Mouse (Mus musculus): ENCODE results near the gene Batf.
"Not testable (repeated sequence)": the region's sequence is repeated elsewhere in the genome, so short reads cannot be mapped to it uniquely, and the experiment has no call there.

Batf gene

GRCm38 (mm10) chr12:85686466-85687216, at the start of gene Batf:
Batf (plus strand) TSS chr12:85686669.
- DNase-seq (ENCODE audit: low spot score) = no peak

- no peak for DNase-seq (ENCODE audit: low spot score)
Measured at GRCm38 (mm10) chr12:85637932-85638331, 48.5 kb upstream of the Batf start.

GRCm38 (mm10) chr12:85638541-85639325, 47.7 kb upstream of the Batf start:
- DNase-seq (ENCODE audit: low spot score) = no peak

- no peak for DNase-seq (ENCODE audit: low spot score)
Measured at GRCm38 (mm10) chr12:85639326-85640008, 47.0 kb upstream of the Batf start.

GRCm38 (mm10) chr12:85640852-85641563, 45.5 kb upstream of the Batf start:
- DNase-seq (ENCODE audit: low spot score) = no peak

- no peak for DNase-seq (ENCODE audit: low spot score)
Measured at GRCm38 (mm10) chr12:85641564-85641931, 44.9 kb upstream of the Batf start.

GRCm38 (mm10) chr12:85643735-85644134, 42.7 kb upstream of the Batf start:
- DNase-seq (ENCODE audit: low spot score) = no peak

GRCm38 (mm10) chr12:85645664-85646063, 40.8 kb upstream of the Batf start:
- DNase-seq (ENCODE audit: low spot score) = no peak

GRCm38 (mm10) chr12:85647346-85647745, 39.1 kb upstream of the Batf start:
- no peak for DNase-seq (ENCODE audit: low spot score)

- DNase-seq (ENCODE audit: low spot score) = no peak
Measured at GRCm38 (mm10) chr12:85647955-85648354, 38.5 kb upstream of the Batf start.

GRCm38 (mm10) chr12:85659319-85659718, 27.1 kb upstream of the Batf start:
- DNase-seq (ENCODE audit: low spot score) = no peak

GRCm38 (mm10) chr12:85660855-85661254, 25.6 kb upstream of the Batf start:
- DNase-seq (ENCODE audit: low spot score) = no peak

GRCm38 (mm10) chr12:85662232-85662631, 24.2 kb upstream of the Batf start:
- DNase-seq (ENCODE audit: low spot score) = not testable (repeated sequence)

GRCm38 (mm10) chr12:85662896-85663295, 23.6 kb upstream of the Batf start:
- DNase-seq (ENCODE audit: low spot score) = peak; percentile 58

- no peak for DNase-seq (ENCODE audit: low spot score)
Measured at GRCm38 (mm10) chr12:85666112-85666511, 20.4 kb upstream of the Batf start.

- no peak for DNase-seq (ENCODE audit: low spot score)
Measured at GRCm38 (mm10) chr12:85667071-85667470, 19.4 kb upstream of the Batf start.

GRCm38 (mm10) chr12:85668696-85669095, 17.8 kb upstream of the Batf start:
- DNase-seq (ENCODE audit: low spot score) = no peak

GRCm38 (mm10) chr12:85670080-85670479, 16.4 kb upstream of the Batf start:
- no peak for DNase-seq (ENCODE audit: low spot score)

GRCm38 (mm10) chr12:85673914-85674313, 12.6 kb upstream of the Batf start:
- DNase-seq (ENCODE audit: low spot score) = no peak

GRCm38 (mm10) chr12:85679117-85679516, 7.4 kb upstream of the Batf start:
- no peak for DNase-seq (ENCODE audit: low spot score)

- DNase-seq (ENCODE audit: low spot score) = no peak
Measured at GRCm38 (mm10) chr12:85679808-85680207, 6.7 kb upstream of the Batf start.

- DNase-seq (ENCODE audit: low spot score) = no peak
Measured at GRCm38 (mm10) chr12:85682328-85682727, 4.1 kb upstream of the Batf start.
